Mouse (Mus musculus): ENCODE data around the gene Bcl7a.

GRCm38 (mm10) chr5:123344628-123344962, 961 bp downstream of the Bcl7a start:
- TF ChIP-seq CTCF (IDR thresholded peaks at IDR 0.05; ENCODE audit: low read depth) (no peak), EP300 (optimal IDR thresholded peaks at IDR 0.05) (no peak)
